Mouse (Mus musculus): ENCODE data around the gene AC161166.1. TPM values are rescaled to one million over a fixed set of nuclear protein-coding genes. Genes with fewer than 3 reads are reported as not detected.

Gene AC161166.1
- total and polyA plus RNA-seq, 3 experiments, result 0.08 TPM; not detected in 2

- Histone ChIP-seq H3K27me3 (replicated peaks) (peaks cover 88% of the 10 kb centered on the region), H3K4me3 (replicated peaks in 1 of 3; ENCODE audit: low read depth in 2 of 3, low read length in 2 of 3, poor library complexity in 1 of 3) (peak overlapping the region in 1 of 3 experiments; percentile 58), H3K4me1 (ENCODE audit: control insufficient read depth in 1 of 2, insufficient read depth in 2 of 2) (peaks cover 11 to 18% of the 10 kb centered on the region in 2 experiments), H3K9me3 (replicated peaks; ENCODE audit: low read length) (peaks cover 15% of the 10 kb centered on the region), H3K36me3 (replicated peaks in 1 of 2; ENCODE audit: control insufficient read depth in 1 of 2, insufficient read depth in 1 of 2, low read length in 1 of 2) (no peaks in the 10 kb centered on the region), H3K9ac (ENCODE audit: insufficient read depth, low read depth) (peak overlapping the region; percentile 21; the same call in 1 of the 2 replicates), H3K27ac (ENCODE audit: insufficient read depth, low read depth) (no peak overlapping the region), H3K4me2 (ENCODE audit: insufficient read depth, low read depth, poor library complexity, severe bottlenecking) (peak overlapping the region; percentile 89), H3K79me2 (replicated peaks; ENCODE audit: control insufficient read depth, extremely low read depth, insufficient read depth, poor library complexity, severe bottlenecking) (no peaks in the 10 kb centered on the region)
- in situ Hi-C loops (cut with MboI; ENCODE audit: low pct_ligation_motif_present, low pct_unique_long_range_greater_than_20kb, low sequenced_read_pairs), result no loop called here
- TF ChIP-seq JUND (conservative IDR thresholded peaks at IDR 0.05; ENCODE audit: low read depth, low read length) (no peak), CTCF (conservative IDR thresholded peaks at IDR 0.05 in 1 of 2, IDR thresholded peaks at IDR 0.05 in 1 of 2; ENCODE audit: low read depth in 2 of 2, low read length in 2 of 2) (no peak), ZKSCAN1 (IDR thresholded peaks at IDR 0.05; ENCODE audit: borderline replicate concordance, low read depth, low read length) (no peak), IRF4 (IDR thresholded peaks at IDR 0.05; ENCODE audit: low read depth, low read length) (no peak), TBP (conservative IDR thresholded peaks at IDR 0.05; ENCODE audit: low read depth, low read length) (no peak), USF1 (IDR thresholded peaks at IDR 0.05; ENCODE audit: low read depth, low read length) (no peak), ZMIZ1 (IDR thresholded peaks at IDR 0.05; ENCODE audit: low read depth, low read length) (no peak), BHLHE40 (IDR thresholded peaks at IDR 0.05; ENCODE audit: low read depth, low read length) (no peak), USF2 (conservative IDR thresholded peaks at IDR 0.05; ENCODE audit: low read depth, low read length) (no peak), UBTF (IDR thresholded peaks at IDR 0.05; ENCODE audit: low read depth, low read length) (no peak), HCFC1 (IDR thresholded peaks at IDR 0.05; ENCODE audit: low read depth, low read length) (no peak), CHD1 (IDR thresholded peaks at IDR 0.05; ENCODE audit: low read depth, low read length) (no peak), CHD2 (IDR thresholded peaks at IDR 0.05; ENCODE audit: low read length) (no peak), GABPA (IDR thresholded peaks at IDR 0.05; ENCODE audit: insufficient replicate concordance, low read depth, low read length) (no peak), MYC (IDR thresholded peaks at IDR 0.05; ENCODE audit: low read depth, low read length) (no peak), MEF2A (IDR thresholded peaks at IDR 0.05; ENCODE audit: borderline replicate concordance, low read depth, low read length) (no peak)
- DNase-seq (ENCODE audit: extremely low read depth), result no peak
- dilution Hi-C loops (cut with MboI; ENCODE audit: extremely low pct_ligation_motif_present, extremely low pct_unique_long_range_greater_than_20kb, low sequenced_read_pairs), result no loop called here
Measured at GRCm38 (mm10) chr7:24482208-24483020, 29.8 kb downstream of the AC161166.1 start.

- DNase-seq (ENCODE audit: extremely low read depth), result peak; percentile 48
- in situ Hi-C loops (cut with MboI; ENCODE audit: low pct_ligation_motif_present, low pct_unique_long_range_greater_than_20kb, low sequenced_read_pairs) (no loop called here), dilution Hi-C loops (cut with MboI; ENCODE audit: extremely low pct_ligation_motif_present, extremely low pct_unique_long_range_greater_than_20kb, low sequenced_read_pairs) (no loop called here)
- Histone ChIP-seq H3K27ac (ENCODE audit: insufficient read depth, low read depth) (no peak within 1 kb of the TSS), H3K4me3 (replicated peaks in 1 of 3; ENCODE audit: low read depth in 2 of 3, low read length in 2 of 3, poor library complexity in 1 of 3) (peak within 1 kb of the TSS; percentile 13 to 58 (median 19)), H3K79me2 (replicated peaks; ENCODE audit: control insufficient read depth, extremely low read depth, insufficient read depth, poor library complexity, severe bottlenecking) (no peaks in the 10 kb centered on the region), H3K4me1 (ENCODE audit: control insufficient read depth in 1 of 2, insufficient read depth in 2 of 2) (peaks cover 7 to 12% of the 10 kb centered on the region in 2 experiments), H3K9ac (ENCODE audit: insufficient read depth, low read depth) (peak within 1 kb of the TSS; percentile 21; the same call in 1 of the 2 replicates), H3K4me2 (ENCODE audit: insufficient read depth, low read depth, poor library complexity, severe bottlenecking) (peak within 1 kb of the TSS; percentile 89), H3K27me3 (replicated peaks) (peaks cover 83% of the 10 kb centered on the region), H3K9me3 (replicated peaks; ENCODE audit: low read length) (peaks cover 19% of the 10 kb centered on the region), H3K36me3 (replicated peaks in 1 of 2; ENCODE audit: control insufficient read depth in 1 of 2, insufficient read depth in 1 of 2, low read length in 1 of 2) (no peaks in the 10 kb centered on the region)
- TF ChIP-seq NRF1 (IDR thresholded peaks at IDR 0.05; ENCODE audit: low read depth, low read length) (peak; percentile 29; the same call in 1 of the 2 replicates), GABPA (IDR thresholded peaks at IDR 0.05; ENCODE audit: insufficient replicate concordance, low read depth, low read length) (no peak), ELF1 (IDR thresholded peaks at IDR 0.05; ENCODE audit: low read depth, low read length) (0 out of 2 replicates have a peak, but pooled peaks have one; percentile 17), BHLHE40 (IDR thresholded peaks at IDR 0.05; ENCODE audit: low read depth, low read length) (no peak)
Measured at GRCm38 (mm10) chr7:24481474-24482207, 30.6 kb downstream of the AC161166.1 start, which contains the start of gene Cadm4. Cadm4 (plus strand) TSS chr7:24482023.
